Mouse (Mus musculus) left cerebral cortex, postnatal 36 days (tissue): ENCODE results near the gene Zik1. TPM values are rescaled to one million over a fixed set of nuclear protein-coding genes. Genes with fewer than 3 reads are reported as not detected.

Experiments used
- DNase-seq, 2 experiments: peaks; one replicate each; pipeline ENCODE4 v3.0.0; 2021 to 2022; ENCODE audit warnings: low spot score in 2 of 2, mixed read lengths in 1 of 2
- intact Hi-C: fragments of 180-260 bp; cut with DNase I; formaldehyde crosslinking; loops from one replicate; pipeline ENCODE4 v1.15.1; 2025
- total RNA-seq, 2 experiments: library from RNA; stranded (reverse); gene quantifications; 2 replicates each; pipeline ENCODE4 v1.2.3; 2021

Zik1 gene
- 10 to 100 TPM; 15.5 to 15.9 TPM for total RNA-seq

DNA sequence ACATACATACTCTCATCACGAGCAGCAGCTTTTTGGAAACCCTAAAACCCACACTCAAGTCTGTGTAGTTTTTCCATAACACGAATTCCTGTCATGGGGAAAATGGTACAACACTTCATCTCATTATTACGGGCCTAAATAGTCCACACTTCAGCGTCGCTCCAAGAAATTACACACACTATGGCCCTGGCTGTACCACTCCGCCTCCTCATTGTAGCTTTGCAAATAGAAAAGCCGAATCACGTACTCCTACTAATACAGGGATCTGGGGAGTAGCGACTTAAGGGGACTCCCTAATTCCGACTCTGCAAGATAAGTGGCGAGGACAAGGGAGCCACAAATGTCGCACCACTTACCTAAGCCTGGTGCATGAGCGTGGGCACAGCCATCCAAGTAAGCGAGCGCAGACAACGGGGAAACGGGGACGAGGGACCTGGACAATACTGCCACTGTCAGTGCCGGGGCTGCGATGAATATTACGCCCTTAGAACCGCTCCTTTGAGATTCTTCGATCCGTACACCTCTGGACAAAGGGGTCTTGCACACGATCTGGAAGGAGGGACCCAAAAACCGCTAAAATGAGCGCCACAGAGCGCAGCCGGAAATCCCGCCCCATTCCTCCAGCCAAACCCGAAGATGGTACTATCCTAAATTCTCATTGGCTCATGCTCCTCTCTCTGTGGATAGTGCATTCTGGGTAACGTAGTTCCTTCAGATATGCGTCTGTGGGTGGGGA is at the start of gene Zik1:
TSS of gene Zik1 (minus strand) at position 609 of the 736 bp plus-strand sequence.
- intact Hi-C loops: no loop called here
- DNase-seq: peak; percentile 81 to 83

- intact Hi-C loops: no loop called here
- no peak for DNase-seq
Observed at GRCm38 (mm10) chr7:10495578-10495977, 384 bp upstream of the Zik1 start.

- intact Hi-C loops: no loop called here
Observed at GRCm38 (mm10) chr7:10480588-10481233, 14.5 kb downstream of the Zik1 start.

DNA sequence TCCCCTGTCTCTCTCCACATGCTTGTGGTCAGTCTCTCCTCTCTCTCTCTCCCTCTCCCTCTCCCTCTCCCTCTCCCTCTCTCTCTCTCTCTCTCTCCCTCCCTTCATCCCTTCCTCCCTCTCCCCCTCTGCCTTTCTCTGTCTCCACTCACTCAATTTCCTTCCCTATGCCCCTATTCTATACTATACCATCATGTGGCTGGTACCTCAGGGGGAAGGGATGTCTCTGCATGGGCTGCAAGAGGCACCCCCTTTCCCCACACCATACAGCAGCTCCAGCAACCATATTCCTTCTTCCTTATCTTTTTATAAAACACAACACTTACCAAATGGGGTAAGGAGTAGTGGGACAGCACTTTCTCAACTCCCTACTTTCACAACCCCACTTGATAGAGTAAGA is 15.4 kb downstream of the Zik1 start:
- intact Hi-C loops: no loop called here
- no peak for DNase-seq

More at GRCm38 (mm10) chr7:10480588-10481233, 14.5 kb downstream of the Zik1 start:
- DNase-seq: peak; percentile 41 to 60

- intact Hi-C loops: no loop called here
- DNase-seq: peak; percentile 3 to 6
Observed at GRCm38 (mm10) chr7:10458166-10458565, 37.0 kb downstream of the Zik1 start.

DNA sequence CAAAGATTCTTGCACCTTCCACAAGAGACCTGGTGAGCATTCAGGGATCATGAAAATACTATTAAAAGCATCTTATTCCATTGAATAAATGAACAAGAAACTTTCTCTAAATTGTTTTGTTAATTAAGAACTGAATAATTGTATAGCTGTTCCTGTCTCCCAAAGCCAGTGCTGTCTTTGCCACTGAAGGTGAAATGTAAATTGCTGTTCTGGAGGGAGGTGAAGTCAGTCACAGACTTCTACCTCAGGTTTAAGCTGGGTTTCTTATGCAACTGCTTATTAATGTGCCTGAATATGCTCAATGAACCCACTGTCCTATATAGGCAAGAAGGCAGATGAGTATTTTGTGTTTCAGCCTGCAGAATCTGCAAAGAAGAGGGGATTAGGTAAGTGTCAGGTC is 52.2 kb downstream of the Zik1 start, which contains the start of gene Vmn1r67:
TSS of gene Vmn1r67 (plus strand) at position 301 of the 400 bp plus-strand sequence.
- DNase-seq: no peak
- intact Hi-C loops: no loop called here

Other genes starting within 250 kb of the Zik1 start
- gene Vmn1r66, start 217.4 kb downstream of the Zik1 start, total RNA-seq: not detected
- gene Vmn1r67, start 52.1 kb downstream of the Zik1 start, total RNA-seq: not detected
- gene Vmn1r68, start 63.1 kb upstream of the Zik1 start, total RNA-seq: not detected
- not detected for gene Vmn1r69, start 118.3 kb upstream of the Zik1 start, total RNA-seq
- gene Vmn1r70, start 136.1 kb upstream of the Zik1 start, total RNA-seq: not detected
- not detected for gene Nlrp4b, start 192.4 kb upstream of the Zik1 start, total RNA-seq